Mouse (Mus musculus): ENCODE measurements around the gene Chid1. TPM values are rescaled to one million over a fixed set of nuclear protein-coding genes. Genes with fewer than 3 reads are reported as not detected.

Gene Chid1
- polyA plus RNA-seq, 1 experiment from 2014 or later, result 44.1 TPM

DNA sequence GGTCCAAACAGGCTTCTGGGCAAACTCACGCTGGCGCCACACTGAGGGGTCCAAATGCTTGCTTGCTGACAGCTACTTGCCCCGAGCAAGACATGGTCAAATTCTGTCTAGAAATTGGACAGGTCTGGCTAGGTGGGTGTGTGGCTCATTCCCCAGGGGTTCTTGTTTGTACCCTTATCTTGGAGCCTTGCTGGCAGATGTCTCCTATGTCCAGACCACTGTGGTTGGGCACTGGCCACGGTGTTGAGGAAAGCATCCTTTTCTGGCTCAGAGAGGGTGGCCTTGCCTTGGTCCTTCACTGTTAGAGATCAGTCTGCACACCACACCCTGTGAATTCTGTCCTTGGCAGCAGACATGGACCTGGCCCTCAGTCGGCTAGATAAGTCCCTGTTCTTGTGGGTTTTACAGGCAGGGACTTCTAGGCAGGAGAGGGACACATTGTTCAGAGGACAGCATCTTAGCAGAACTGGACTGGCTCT lies 61.3 kb downstream of the Chid1 start:
- peaks cover 12% of the 10 kb centered on the region for H3K27me3 ChIP-seq (replicated peaks)
- peaks cover 47% of the 10 kb centered on the region for H3K4me1 ChIP-seq
- H3K36me3 ChIP-seq (replicated peaks), result no peaks in the 10 kb centered on the region
- 69% methylated on average over 5 of the region's 5 CpGs for WGBS
- H3K9ac ChIP-seq, result no peak overlapping the region
- no peak overlapping the region for H3K4me2 ChIP-seq
- H3K27ac ChIP-seq, result no peak overlapping the region
- no peak for ATAC-seq (replicated peaks)
- no peak overlapping the region for H3K4me3 ChIP-seq
- H3K9me3 ChIP-seq, result no peaks in the 10 kb centered on the region

GRCm38 (mm10) chr7:141477578-141478269 lies 61.9 kb downstream of the Chid1 start:
- H3K4me1 ChIP-seq, result peaks cover 42% of the 10 kb centered on the region
- H3K4me2 ChIP-seq, result no peak overlapping the region
- H3K9ac ChIP-seq, result no peak overlapping the region
- H3K27me3 ChIP-seq (replicated peaks), result peaks cover 12% of the 10 kb centered on the region
- H3K4me3 ChIP-seq, result no peak overlapping the region
- ATAC-seq (replicated peaks), result no peak
- H3K9me3 ChIP-seq, result no peaks in the 10 kb centered on the region
- H3K36me3 ChIP-seq (replicated peaks), result peaks cover 2% of the 10 kb centered on the region; the same call in 1 of the 2 replicates
- WGBS, result 79% methylated on average over 4 of the region's 4 CpGs
- H3K27ac ChIP-seq, result no peak overlapping the region

- 0 out of 2 replicates have a peak overlapping the region, but pooled peaks have one; percentile 57 for H3K27ac ChIP-seq
- no peak for ATAC-seq (replicated peaks)
- H3K9me3 ChIP-seq, result no peaks in the 10 kb centered on the region
- peaks cover 12% of the 10 kb centered on the region for H3K27me3 ChIP-seq (replicated peaks)
- H3K36me3 ChIP-seq (replicated peaks), result peaks cover 4% of the 10 kb centered on the region; the same call in 1 of the 2 replicates
- WGBS, result 30% methylated on average over 7 of the region's 7 CpGs
- no peak overlapping the region for H3K9ac ChIP-seq
- 0 out of 2 replicates have a peak overlapping the region, but pooled peaks have one; percentile 78 for H3K4me3 ChIP-seq
- H3K4me2 ChIP-seq, result peak overlapping the region; percentile 81; the same call in 1 of the 2 replicates
- H3K4me1 ChIP-seq, result peaks cover 36% of the 10 kb centered on the region
Observed at GRCm38 (mm10) chr7:141476981-141477370, 62.7 kb downstream of the Chid1 start.

GRCm38 (mm10) chr7:141476226-141476980 lies 63.3 kb downstream of the Chid1 start:
- ATAC-seq (replicated peaks), result no peak
- peaks cover 32% of the 10 kb centered on the region for H3K4me1 ChIP-seq
- H3K27me3 ChIP-seq (replicated peaks), result peaks cover 12% of the 10 kb centered on the region
- H3K4me3 ChIP-seq, result peak overlapping the region; percentile 78
- H3K27ac ChIP-seq, result peak overlapping the region; percentile 57; the same call in 1 of the 2 replicates
- H3K36me3 ChIP-seq (replicated peaks), result peaks cover 6% of the 10 kb centered on the region
- H3K9me3 ChIP-seq, result no peaks in the 10 kb centered on the region
- 7% methylated on average over 17 of the region's 17 CpGs for WGBS
- H3K4me2 ChIP-seq, result peak overlapping the region; percentile 81
- no peak overlapping the region for H3K9ac ChIP-seq

DNA sequence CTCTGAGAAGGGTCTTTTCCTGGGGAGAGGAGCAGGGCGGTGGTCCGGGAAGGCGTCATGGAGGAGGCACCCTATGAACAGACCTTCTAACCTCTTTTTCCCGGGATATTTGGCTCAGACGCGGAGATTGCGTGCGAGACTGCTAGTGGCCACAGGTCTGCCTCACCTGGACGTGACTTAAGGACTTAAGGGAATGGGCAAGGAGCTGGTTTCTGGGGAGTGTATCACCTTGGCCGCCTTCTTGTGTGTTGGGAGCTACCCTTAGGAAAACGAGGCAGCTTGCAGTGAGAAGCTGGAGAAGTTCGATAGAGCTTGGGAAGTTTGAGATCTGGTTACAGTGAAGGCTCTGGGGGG lies 63.9 kb downstream of the Chid1 start:
- peaks cover 11% of the 10 kb centered on the region for H3K36me3 ChIP-seq (replicated peaks)
- peak overlapping the region; percentile 57; the same call in 1 of the 2 replicates for H3K27ac ChIP-seq
- no peak for ATAC-seq (replicated peaks)
- H3K4me2 ChIP-seq, result peak overlapping the region; percentile 81
- peak overlapping the region; percentile 76; the same call in 1 of the 2 replicates for H3K9ac ChIP-seq
- peaks cover 26% of the 10 kb centered on the region for H3K4me1 ChIP-seq
- H3K4me3 ChIP-seq, result peak overlapping the region; percentile 78
- 1% methylated on average over 12 of the region's 12 CpGs for WGBS
- H3K27me3 ChIP-seq (replicated peaks), result peaks cover 12% of the 10 kb centered on the region
- no peaks in the 10 kb centered on the region for H3K9me3 ChIP-seq

GRCm38 (mm10) chr7:141475011-141475804 lies 64.4 kb downstream of the Chid1 start, which contains the start of the genes Polr2l and Tspan4:
Gene Polr2l, minus strand, starts transcription at chr7:141475132.
Gene Tspan4, plus strand, starts transcription at chr7:141475240.
- Histone ChIP-seq H3K9me3 (no peaks in the 10 kb centered on the region), H3K27ac (peak within 1 kb of the TSS; percentile 87), H3K27me3 (replicated peaks) (peaks cover 12% of the 10 kb centered on the region), H3K9ac (peak within 1 kb of the TSS; percentile 76), H3K4me3 (peak within 1 kb of the TSS; percentile 78), H3K4me1 (peaks cover 22% of the 10 kb centered on the region), H3K36me3 (replicated peaks) (peaks cover 14% of the 10 kb centered on the region), H3K4me2 (peak within 1 kb of the TSS; percentile 81)
- ATAC-seq (replicated peaks), result peak; percentile 88
- WGBS, result under 1% methylated on average over 84 of the region's 87 CpGs

DNA sequence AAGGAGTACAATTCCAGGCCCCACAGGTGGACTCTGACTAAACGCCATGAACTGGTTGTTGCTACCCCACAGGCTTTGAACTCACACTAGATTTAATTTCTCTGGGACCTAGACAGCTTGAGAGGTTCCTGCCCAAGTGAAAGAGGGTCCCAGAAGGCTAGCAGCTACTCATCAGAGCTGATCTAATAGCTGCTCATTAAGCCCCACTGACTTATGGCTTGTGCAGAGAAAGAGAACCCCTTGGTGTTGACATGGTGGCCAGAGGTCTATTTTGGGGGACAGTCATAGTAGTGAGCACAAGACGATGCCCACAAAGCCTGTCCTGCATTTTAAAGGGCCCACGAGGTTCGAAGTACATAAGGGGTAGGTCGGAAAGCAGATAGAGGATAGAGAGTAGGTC lies 65.5 kb downstream of the Chid1 start:
- no peak for ATAC-seq (replicated peaks)
- H3K27me3 ChIP-seq (replicated peaks), result peaks cover 12% of the 10 kb centered on the region

GRCm38 (mm10) chr7:141472763-141473162 lies 66.9 kb downstream of the Chid1 start:
- no peak for ATAC-seq (replicated peaks)
- Histone ChIP-seq H3K4me2 (no peak overlapping the region), H3K27me3 (replicated peaks) (peaks cover 10% of the 10 kb centered on the region), H3K9me3 (no peaks in the 10 kb centered on the region), H3K36me3 (replicated peaks) (peaks cover 14% of the 10 kb centered on the region), H3K27ac (no peak overlapping the region), H3K4me3 (no peak overlapping the region), H3K9ac (no peak overlapping the region), H3K4me1 (peaks cover 45% of the 10 kb centered on the region)
- WGBS, result 89% methylated on average over 6 of the region's 6 CpGs

More for the DNA sequence above, 65.5 kb downstream of the Chid1 start:
- Histone ChIP-seq H3K4me2 (peak overlapping the region; percentile 81), H3K9me3 (no peaks in the 10 kb centered on the region), H3K4me1 (peaks cover 31% of the 10 kb centered on the region), H3K9ac (peak overlapping the region; percentile 76), H3K27ac (0 out of 2 replicates have a peak overlapping the region, but pooled peaks have one; percentile 87), H3K4me3 (peak overlapping the region; percentile 78), H3K36me3 (replicated peaks) (peaks cover 14% of the 10 kb centered on the region)
- 6% methylated on average over 5 of the region's 5 CpGs for WGBS

GRCm38 (mm10) chr7:141472226-141472625 lies 67.4 kb downstream of the Chid1 start:
- no peak overlapping the region for H3K9ac ChIP-seq
- no peaks in the 10 kb centered on the region for H3K9me3 ChIP-seq
- no peak overlapping the region for H3K4me2 ChIP-seq
- WGBS, result 86% methylated on average over 6 of the region's 6 CpGs
- peaks cover 6% of the 10 kb centered on the region for H3K27me3 ChIP-seq (replicated peaks)
- no peak overlapping the region for H3K4me3 ChIP-seq
- H3K36me3 ChIP-seq (replicated peaks), result peaks cover 14% of the 10 kb centered on the region
- peaks cover 48% of the 10 kb centered on the region for H3K4me1 ChIP-seq
- ATAC-seq (replicated peaks), result no peak
- H3K27ac ChIP-seq, result no peak overlapping the region

- Histone ChIP-seq H3K27ac (no peak overlapping the region), H3K36me3 (replicated peaks) (peaks cover 14% of the 10 kb centered on the region)
Observed at GRCm38 (mm10) chr7:141471236-141471635, 68.4 kb downstream of the Chid1 start.

GRCm38 (mm10) chr7:141470637-141470944 lies 69.1 kb downstream of the Chid1 start:
- peaks cover 45% of the 10 kb centered on the region for H3K4me1 ChIP-seq
- no peak overlapping the region for H3K9ac ChIP-seq
- no peak for ATAC-seq (replicated peaks)
- no peaks in the 10 kb centered on the region for H3K9me3 ChIP-seq
- no peak overlapping the region for H3K27ac ChIP-seq
- H3K36me3 ChIP-seq (replicated peaks), result peaks cover 14% of the 10 kb centered on the region
- H3K4me3 ChIP-seq, result no peak overlapping the region
- peaks cover 6% of the 10 kb centered on the region for H3K27me3 ChIP-seq (replicated peaks)
- no peak overlapping the region for H3K4me2 ChIP-seq
- 93% methylated on average over 10 of the region's 10 CpGs for WGBS

More at GRCm38 (mm10) chr7:141471236-141471635, 68.4 kb downstream of the Chid1 start:
- no peak overlapping the region for H3K4me2 ChIP-seq
- H3K4me3 ChIP-seq, result no peak overlapping the region
- H3K9me3 ChIP-seq, result no peaks in the 10 kb centered on the region
- no peaks in the 10 kb centered on the region; the same call in none of the 2 replicates for H3K27me3 ChIP-seq (replicated peaks)
- H3K9ac ChIP-seq, result no peak overlapping the region
- H3K4me1 ChIP-seq, result peaks cover 52% of the 10 kb centered on the region
- 93% methylated on average over 1 of the region's 1 CpGs for WGBS
- no peak for ATAC-seq (replicated peaks)

Data from midbrain, embryonic 15.5 days (tissue).